Mouse (Mus musculus): Measurements from ENCODE around the gene Plxnb2.

DNA sequence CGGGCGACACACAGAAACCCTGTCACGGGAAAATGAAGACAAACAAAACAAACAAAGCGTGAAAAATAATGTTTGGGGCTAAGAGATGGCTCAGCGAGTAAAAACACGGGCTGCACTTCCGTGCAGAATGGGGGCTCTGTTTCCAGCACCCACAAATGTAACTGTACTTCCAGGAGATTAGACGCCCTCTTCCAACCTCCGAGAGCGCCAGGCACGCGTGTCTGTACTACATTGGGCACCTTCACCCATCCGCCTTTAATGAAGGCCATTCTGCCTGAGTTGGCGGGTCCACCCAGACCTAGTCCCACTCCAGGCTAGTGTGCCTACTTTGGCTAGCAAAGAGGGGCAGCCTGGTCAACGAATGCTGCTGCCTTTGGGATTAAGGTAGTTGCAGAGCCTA is 16.5 kb upstream of the Plxnb2 start:
- no peak for TF ChIP-seq POLR2A (IDR thresholded peaks at IDR 0.05; ENCODE audit: insufficient read depth, low read depth, low read length)
- no peak for TF ChIP-seq CTCF (IDR thresholded peaks at IDR 0.05)
- no peak for TF ChIP-seq EP300 (IDR thresholded peaks at IDR 0.05; ENCODE audit: insufficient read depth, low read depth, low read length)

Measured in heart, adult 2 months (tissue).